Mouse (Mus musculus) mouse embryonic stem cell (cell line): Measurements from ENCODE around the gene Meis2.

Experiments
- in situ Hi-C, 2 experiments: fragments of 300-500 bp; cut with MboI; formaldehyde crosslinking; loops; 1 replicate in 1 of 2; 3 replicates in 1 of 2; pipeline ENCODE4 v1.14.3; 2019 to 2020; ENCODE audit warnings: low sequenced_read_pairs in 2 of 2, low pct_unique_long_range_greater_than_20kb in 1 of 2, mixed read lengths in 1 of 2; ENCODE audit not compliant: unreplicated experiment in 1 of 2

The Meis2 gene

DNA sequence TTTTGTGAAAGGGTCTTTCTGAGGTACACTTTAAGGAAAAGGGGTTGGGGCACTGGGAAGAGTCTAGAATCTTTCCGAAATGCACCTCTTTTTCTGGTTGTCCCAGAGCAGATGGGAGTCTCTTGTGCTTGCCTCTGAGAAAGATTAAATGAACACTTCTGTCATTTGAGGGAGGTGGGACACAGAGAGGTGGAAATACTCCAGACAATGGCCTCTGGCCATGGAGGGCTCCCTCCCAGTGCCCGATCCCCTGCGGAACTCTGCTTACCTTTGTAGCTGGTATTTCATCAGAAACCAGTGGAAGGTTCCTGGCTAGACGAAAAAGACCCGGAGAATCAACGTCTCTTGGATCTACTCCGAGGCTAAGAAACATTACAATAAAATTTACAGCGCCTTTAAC, 207.4 kb downstream of the Meis2 start:
- in situ Hi-C loops: loop anchor here (5.0 to 10.0 kb wide), 3 partner anchors 204 to 247 kb away; no protein-coding TSS in a partner anchor

DNA sequence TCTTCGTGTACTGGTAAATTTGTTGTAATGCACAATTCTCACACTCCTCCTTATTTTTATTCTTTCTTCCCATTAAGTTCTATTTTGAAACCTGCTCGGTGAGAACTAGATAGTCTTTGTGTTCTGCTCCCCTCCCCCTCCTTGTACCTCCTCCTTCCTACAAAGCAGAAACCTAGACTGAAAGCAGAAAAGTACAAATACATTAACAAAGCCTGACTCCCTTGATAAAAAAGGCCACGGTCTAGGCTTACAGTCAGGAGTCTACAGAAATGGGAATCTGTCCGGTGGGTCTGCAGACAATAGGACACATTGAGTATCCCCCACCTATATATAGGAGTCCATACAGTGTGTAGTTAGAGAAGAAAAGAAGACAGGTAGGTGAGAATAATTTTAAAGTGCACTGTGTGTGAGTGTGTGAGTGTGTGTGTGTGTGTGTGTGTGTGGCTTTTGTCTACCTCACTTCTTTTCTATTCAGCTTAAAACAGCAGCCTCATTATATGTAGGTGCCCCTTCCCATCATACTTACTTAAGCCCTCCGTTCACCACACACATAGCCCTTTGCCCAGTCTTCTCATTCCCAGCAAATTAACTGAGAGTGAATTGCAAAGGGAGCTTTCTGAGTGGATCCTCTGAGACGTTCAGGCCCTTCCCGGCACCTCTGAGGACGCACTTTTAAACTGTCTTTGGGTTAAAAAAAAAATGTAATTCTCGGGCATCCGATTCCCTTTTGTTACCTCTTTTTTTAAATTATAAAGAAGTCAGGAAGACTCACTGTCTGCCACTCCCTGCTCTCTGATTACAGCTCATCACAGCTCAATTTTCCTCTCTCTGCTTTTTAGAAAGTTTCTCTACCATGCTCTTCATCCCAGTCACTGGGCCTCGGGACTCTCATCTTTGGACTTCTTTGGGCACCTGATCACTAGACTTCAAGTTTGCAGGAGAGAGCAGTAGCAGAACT, 208.2 kb downstream of the Meis2 start:
- in situ Hi-C loops: loop anchor here (5.0 to 10.0 kb wide), 3 partner anchors 205 to 247 kb away; no protein-coding TSS in a partner anchor

DNA sequence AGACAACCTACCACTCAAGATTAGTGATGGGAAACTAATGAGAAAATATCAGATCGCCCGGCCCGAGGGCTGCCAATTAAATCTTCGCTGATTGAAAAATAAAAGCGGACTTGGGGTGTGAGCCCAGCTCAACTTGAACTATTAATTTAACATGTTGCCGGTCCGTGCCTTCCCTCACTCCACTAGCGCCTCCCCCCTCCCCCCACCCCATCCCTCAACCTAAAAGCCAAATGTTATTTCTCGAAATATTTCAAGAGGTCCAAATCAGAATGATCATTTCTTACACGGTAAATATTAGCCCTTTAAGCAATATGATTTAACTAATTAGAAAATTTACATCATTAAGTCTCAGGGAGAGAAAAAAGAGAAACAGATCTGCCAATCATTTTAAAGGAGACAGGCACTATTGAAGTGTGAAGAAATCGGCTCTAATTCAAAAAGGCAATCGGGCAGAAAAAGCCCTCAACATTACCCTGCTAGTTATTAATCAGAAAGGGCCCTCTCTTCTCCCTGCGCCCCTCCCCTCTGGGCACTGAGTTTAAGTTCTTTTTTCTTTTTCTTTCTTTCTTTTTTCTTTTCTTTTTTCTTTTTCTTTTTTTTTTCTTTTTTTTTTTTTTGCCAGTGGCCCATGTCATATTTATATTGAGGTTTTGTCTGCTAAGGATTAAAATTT, 209.1 kb downstream of the Meis2 start:
- in situ Hi-C loops: loop anchor here (5.0 to 10.0 kb wide), 3 partner anchors 206 to 248 kb away; no protein-coding TSS in a partner anchor

DNA sequence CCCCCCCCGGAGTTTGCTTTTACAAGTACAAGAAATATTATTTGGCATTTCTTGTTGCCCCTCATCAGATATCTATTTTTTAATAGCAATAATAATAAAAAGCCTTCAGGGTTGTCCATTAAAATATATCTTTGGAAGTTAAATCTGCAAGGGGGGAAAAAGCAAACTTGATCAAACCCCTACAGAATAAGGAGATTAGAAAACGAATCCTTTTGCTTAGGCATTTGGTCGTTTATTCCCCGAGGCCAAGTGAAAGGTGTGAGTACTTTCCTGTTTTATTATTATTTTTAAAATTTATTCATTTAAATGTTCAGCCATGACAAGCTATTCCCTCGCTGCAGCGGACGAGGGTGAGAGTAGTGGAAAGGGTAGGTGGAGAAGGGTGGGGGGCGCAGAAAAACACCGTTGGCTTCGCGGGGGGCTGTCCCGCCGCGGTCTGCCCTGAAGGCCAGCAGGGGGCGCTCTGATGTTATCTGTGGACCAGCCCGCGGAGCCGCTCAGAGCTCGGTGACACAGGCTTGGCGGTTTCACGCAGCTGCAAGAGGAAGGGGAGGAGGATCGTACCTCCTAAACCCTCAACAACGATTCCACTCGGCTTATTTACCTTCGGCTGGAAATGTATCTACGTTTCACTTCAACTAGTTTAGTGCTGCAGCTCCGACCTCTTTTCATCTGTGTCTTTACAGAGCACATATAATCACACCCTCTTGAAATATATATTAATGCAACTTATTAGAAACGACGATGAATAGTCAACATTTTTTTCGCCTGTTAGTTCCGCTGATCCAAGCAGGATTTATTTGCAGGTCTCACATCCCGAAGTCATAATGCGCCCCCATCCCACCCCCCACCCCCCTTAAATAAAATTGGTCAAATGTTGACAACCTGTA, 209.9 kb downstream of the Meis2 start:
- in situ Hi-C loops: loop anchor here (5.0 to 10.0 kb wide), 3 partner anchors 207 to 249 kb away; no protein-coding TSS in a partner anchor

DNA sequence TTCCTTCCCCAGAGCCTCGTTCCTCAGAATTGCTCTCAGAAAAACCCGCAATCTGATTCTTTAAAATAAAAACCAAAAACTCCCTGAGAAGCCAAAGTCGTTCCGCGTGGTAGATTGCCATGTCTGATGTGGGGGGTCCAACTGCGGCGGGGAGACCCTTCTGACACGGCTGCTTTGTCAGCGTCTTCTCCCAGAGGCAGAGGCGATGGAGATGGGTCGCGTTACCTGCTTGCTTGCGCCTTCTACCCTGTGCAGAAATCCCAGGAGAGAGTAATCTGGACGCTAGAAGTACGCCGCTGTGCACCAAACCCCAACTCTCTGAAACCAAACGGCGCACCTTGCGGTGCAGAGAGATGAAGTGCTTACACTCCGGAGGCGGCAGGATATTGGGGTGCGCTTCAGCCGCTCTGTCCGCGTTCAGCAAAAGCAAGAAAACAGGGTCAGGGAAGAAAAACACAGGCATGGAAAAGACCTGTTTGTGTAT, 210.8 kb downstream of the Meis2 start:
- in situ Hi-C loops: loop anchor here (5.0 to 10.0 kb wide), 3 partner anchors 207 to 250 kb away; no protein-coding TSS in a partner anchor

DNA sequence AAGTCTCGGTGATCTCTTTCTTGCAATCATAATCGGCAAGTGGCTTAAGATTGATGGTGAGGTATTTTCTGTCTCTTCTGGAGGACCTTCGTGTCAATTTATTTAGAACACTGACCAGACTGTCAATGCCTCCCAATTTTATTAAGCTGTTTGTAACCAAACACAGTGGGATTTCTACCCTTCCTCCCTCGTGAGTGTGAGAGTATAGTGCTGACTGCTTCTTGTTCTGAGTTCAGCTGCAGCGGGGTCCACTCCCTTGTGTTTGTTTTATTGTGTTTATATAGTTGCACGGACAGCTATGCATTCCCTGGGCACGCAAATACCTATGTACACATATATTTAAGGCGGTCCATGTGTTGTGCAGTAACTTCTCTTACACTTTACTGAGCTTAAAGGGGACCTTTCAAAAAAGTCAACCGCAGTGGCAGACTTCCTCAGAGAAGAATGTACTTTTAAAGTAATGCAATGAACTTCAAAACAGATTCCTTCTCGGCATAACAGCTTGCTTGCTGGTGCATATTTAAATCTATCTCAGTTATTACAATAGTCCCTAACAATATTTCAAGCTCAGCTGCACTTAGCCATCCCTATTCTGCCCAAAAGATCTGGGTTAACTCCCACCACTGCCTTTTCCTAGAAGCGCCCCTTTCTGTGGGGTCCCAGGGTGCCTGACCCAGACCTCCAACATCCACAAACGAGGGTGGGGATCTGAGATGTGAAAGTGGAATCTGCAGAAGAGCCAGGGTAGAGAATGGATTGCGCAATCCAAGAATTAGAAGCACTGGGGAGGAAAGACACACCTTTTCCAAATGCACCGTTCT, 211.4 kb downstream of the Meis2 start:
- in situ Hi-C loops: loop anchor here in 1 of 2 experiments (10.0 kb wide), 1 partner anchor 251 kb away; no protein-coding TSS in a partner anchor

DNA sequence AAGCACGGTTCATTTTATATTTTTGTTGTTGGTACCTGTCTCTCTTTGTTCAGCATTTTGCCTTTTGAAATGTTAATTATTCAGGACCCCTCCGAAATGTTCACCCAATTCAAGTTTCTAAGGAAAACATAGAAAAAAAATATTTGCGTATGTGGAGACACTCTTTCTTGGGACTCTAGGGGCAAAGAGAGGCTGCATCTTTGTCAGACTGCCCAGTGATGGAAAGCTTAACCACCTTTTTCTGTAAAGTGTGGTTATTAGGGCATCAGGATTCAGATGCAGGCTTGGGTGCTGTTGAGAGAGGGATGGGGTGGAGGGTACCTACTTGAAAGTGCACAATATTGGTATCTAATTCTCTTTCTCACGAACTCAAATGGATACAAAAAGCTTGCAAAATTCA, 212.4 kb downstream of the Meis2 start:
- in situ Hi-C loops: loop anchor here in 1 of 2 experiments (10.0 kb wide), 1 partner anchor 252 kb away; no protein-coding TSS in a partner anchor

DNA sequence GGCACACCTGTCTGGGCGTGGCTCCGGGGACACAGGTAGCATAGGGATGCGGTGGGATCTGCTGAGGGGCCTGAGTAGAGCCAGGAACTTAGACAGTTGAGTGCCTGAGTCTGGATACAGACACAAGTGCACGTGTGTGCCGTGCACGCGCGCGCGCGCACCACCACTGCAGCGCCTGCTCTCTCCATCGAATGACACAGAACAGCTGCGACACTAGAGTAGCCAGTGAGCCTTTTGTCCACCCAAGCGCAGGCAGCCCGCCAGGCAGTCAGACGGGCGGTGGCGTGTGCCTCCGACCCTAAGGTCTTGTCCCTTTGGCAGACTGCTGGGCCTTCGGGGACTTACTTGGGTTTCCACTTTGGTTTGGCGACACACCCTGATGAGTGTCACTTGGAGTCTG, 213.0 kb downstream of the Meis2 start:
- in situ Hi-C loops: loop anchor here in 1 of 2 experiments (10.0 kb wide), 1 partner anchor 252 kb away; no protein-coding TSS in a partner anchor

DNA sequence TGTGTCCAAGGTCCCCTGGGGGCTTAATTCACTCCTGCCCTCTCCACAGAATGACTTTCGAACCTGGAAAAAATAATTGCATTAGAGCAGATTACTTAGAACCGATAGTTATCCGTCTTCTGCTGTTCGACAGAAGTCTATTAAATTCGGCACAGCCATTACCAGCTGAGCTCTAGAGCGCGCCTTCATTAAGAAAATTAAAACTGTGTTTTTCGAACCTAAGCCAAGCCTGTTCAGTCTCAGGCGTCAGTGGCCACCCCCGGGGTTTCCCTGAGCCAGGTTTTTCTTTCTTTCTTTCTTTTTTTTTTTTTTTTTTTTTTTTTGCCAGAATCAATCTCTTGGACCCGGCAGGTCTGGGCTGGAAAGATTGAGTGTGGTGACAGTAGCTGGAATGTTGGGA, 213.5 kb downstream of the Meis2 start:
- in situ Hi-C loops: loop anchor here in 1 of 2 experiments (10.0 kb wide), 1 partner anchor 253 kb away; no protein-coding TSS in a partner anchor

DNA sequence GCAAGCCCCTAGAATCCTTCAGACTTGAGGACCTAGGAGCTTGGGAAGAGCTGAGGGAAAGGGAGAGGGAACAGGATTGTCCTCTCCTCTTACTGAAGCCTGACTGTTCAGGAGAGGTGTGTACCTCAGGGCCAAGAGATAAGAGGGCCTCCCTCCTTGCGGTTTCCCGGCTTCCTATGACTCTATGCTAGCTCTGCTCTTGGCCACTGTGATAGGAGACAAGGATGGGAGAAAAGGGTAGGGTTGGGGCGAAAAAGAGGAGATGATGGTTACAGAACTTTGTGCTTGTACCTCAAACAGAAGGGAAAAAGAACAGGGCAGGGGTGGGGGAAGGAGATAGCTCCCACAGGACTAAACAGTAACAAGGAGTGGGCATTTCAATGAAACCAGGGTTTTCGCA, 214.7 kb downstream of the Meis2 start:
- in situ Hi-C loops: loop anchor here in 1 of 2 experiments (10.0 kb wide), 1 partner anchor 254 kb away; no protein-coding TSS in a partner anchor

DNA sequence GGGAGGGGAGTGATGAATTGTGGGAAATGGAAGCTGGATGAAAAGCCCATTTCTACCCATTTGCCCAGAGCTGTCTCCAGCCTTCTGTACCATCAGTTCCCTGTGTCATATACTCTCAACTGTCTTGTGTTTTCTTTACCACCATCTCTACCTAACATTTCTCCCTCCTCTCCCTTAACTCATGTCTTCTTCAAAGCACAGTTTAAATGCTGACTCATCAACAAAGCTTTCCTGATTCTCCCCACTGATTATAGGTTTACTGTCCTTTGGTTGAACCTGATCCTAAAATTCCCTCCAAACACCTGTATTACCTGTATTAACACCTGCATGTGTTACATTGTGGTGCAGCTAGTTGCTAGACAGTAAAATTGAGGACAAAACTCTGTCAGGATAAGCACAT, 222.8 kb downstream of the Meis2 start:
- in situ Hi-C loops: loop anchor here in 1 of 2 experiments (25.0 kb wide), 1 partner anchor 331 kb away; no protein-coding TSS in a partner anchor

DNA sequence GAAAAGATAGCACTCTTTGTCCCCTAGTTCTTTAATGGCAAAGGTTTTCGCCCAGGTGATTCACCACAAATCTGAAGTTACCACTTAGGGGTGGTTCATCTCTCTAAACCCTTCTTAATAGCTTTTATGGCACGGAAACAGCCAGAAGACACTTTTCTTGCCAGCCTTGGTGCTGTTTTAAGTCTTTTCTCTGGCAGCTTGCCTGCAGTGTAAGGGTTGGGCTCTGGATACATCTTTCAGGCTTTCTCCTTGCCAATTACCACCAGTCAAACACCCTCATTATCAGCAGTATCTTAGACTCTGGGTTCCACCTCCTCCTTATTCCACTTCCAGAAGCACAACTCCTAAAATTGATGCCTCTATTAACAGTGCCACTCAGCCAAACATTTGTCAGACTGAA, 229.6 kb downstream of the Meis2 start:
- in situ Hi-C loops: loop anchor here in 1 of 2 experiments (25.0 kb wide), 1 partner anchor 324 kb away; no protein-coding TSS in a partner anchor

DNA sequence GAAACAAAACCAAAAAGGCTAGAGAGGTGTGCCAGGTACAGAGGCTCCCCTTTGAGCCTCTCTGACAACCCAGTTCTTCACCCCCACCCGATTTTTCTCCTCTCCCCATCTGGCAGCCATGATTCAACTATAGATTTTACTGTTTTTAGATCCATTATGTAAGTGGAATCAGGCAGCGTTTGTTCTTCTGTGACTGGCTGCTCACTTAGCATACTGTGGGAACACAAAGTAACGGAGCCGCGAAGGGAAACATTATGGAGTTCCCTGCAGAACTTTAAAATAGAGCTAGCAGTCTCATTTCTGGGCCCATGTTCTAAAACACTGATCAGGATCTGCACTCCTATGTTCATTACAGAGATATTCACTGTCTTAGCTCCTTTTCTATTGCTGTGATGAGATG, 243.3 kb downstream of the Meis2 start:
- in situ Hi-C loops: loop anchor here in 1 of 2 experiments (25.0 kb wide), 1 partner anchor 740 kb away; no protein-coding TSS in a partner anchor

DNA sequence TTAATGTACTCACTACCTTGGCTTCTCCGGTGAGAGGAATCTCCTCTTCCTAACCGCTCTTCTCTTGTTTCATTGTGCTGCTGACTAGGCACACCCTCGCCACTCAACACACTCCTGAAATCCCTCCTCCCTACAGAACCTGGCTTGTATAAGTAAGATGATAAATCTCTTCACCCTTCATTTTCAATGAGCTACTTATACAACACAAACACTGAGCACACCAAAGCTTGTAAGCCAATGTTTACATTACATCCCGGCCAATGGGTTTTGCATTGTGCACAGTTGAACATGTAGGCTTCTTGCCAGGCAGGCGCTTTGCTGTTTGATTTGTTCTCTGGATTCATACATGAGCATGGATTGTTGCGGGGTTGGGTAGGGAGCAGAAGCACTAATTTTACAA, 247.7 kb downstream of the Meis2 start:
- in situ Hi-C loops: loop anchor here in 1 of 2 experiments (25.0 kb wide), 1 partner anchor 744 kb away; no protein-coding TSS in a partner anchor

DNA sequence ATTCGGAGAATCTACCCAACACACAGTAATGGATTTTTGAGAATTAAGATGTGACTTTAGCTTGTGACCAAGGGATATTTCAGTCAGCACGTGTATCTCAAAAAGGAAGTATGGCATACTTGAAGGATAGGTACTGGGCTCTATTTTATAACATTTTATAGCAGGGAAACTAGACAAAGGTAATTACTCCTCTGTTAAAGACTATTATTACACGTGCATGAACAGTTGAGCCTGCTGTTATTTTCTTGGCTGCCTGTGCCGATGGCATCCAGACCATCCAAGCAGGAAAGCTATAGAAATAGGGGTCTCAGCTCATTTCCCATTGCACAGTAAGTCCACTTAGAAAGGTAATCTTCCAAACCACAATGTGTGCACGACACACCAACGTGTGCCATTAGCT, 251.9 kb downstream of the Meis2 start:
- in situ Hi-C loops: loop anchor here in 1 of 2 experiments (25.0 kb wide), 1 partner anchor 749 kb away; no protein-coding TSS in a partner anchor

DNA sequence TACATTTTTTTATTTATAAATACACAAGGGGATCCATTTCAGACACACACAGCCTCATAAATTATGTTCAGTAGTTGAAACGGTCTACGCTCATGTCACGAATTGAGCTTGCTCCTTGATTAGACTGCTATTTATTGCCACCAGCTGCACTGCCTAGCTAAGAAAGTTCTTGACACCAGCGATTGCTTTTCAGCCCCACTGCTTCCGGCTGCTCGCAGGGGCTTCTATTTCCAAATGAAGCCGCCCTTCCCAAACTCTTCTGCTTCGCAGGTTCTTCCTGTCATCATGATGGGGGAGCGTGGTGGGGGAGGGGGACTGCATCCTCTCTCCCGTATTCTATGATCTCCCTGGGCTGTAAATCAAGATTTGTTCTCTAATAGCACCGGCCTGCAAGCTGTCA, 252.3 kb downstream of the Meis2 start:
- in situ Hi-C loops: loop anchor here in 1 of 2 experiments (25.0 kb wide), 1 partner anchor 749 kb away; no protein-coding TSS in a partner anchor
